Mouse (Mus musculus): ENCODE measurements around the gene Pstk.
A peak's percentile ranks its signal among the peaks of the same experiment; 100 is the strongest.
"Not testable (repeated sequence)": the region's sequence is repeated elsewhere in the genome, so short reads cannot be mapped to it uniquely, and the experiment has no call there.

Gene Pstk

DNA sequence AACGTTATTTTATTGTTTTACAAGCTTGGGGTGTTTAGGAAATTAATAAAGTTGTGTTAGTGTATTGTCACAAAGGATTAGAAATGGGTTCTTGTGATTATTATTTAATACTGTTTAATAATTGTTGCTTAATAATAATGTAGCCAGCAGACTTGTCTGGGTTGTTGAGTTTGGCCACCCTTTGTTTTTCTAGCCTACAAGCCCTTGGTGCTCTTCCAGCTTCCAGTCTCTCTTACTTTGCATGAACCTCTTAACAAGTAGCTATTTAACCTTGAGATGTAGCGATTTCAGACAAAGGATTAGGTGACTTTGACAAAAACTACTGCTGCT is 41.0 kb downstream of the Pstk start:
- no peak for DNase-seq (ENCODE audit: extremely low spot score)

DNA sequence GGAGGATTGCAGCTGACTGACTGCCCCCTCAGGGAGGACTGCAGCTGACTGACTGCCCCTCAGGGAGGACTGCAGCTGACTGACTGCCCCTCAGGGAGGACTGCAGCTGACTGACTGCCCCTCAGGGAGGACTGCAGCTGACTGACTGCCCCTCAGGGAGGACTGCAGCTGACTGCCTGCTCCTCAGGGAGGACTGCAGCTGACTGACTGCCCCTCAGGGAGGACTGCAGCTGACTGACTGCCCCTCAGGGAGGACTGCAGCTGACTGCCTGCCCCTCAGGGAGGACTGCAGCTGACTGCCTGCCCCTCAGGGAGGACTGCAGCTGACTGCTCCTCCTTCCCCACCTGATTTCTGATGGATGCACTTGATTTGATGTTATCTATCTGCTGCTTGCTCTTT is 45.8 kb downstream of the Pstk start:
- DNase-seq (ENCODE audit: extremely low spot score): not testable (repeated sequence)

DNA sequence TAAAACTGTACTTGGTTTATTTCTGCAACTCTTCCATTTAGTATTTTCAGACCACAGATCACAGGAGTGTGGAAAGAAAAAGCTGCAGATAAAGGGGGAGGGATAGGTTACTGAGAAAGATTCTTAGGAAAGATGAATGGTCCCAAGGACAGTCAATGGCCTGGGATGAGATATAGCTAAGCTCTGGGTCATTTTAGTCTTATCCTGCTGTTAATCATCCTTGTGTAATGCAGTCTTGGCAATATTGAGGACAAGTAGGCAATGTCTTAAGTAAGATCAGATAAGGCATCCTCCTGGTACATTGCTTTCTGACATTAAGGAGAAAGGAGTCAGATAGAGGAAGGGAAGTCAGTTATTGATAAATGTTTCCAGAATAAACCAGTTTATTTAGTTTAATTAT is 46.7 kb downstream of the Pstk start:
- no peak for DNase-seq (ENCODE audit: extremely low spot score)

DNA sequence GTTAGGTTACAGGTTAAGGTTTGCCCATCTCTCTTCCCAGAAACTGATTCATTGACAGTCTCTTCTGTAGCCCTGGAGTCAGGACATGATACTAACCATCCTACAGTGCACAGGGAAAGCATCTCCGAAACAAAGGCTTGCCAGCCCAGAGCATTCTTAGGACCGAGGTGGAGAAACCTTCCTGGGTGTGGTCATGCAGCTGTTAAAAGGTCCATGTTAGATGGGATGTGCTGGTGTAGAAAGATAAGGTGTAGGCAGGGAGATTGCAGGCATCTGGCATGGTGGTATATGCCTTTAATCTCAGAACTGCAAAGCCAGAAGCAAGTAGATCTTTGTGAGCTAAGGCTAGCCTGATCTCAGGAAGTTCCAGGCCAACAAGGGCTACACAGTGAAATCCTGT is 54.0 kb downstream of the Pstk start:
- no peak for DNase-seq (ENCODE audit: extremely low spot score)

DNA sequence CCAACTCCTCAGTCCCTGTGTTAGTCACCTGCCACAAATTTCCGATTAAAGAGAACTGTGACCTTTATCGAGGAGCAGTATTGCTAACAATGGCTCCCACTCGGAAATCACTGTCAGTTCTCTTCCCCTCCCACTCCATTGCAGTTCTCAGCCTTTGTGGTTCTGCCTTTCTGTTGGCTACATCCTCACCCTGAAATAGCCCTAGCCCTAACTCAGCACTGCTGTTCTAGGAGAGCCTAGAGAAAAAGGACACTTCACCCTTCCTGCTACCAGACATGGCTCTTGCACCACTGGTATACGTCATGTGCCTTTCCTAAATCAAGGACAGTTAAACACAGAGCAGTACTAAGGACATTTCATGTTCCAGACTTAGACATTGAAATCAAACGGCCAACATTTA is 56.4 kb downstream of the Pstk start:
- no peak for DNase-seq (ENCODE audit: extremely low spot score)

DNA sequence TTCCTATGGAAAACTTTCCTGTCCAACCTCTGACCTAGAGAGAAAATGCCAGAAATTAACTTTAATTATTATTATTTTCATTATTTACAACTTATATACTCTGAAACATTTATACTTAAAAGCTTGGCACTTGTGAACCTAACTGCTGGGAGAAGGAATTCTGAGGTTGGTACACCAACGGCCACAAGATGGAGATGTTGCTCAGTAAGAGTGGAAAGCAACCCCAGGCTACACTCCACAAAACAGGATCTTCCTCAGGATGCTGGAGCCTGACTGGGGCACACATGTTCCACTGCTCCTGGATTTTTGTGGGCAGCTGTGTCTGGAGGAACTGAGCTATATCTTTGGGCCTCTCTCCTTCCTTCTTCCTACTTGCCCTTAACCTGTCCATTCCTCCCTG is 61.3 kb downstream of the Pstk start:
- peak; percentile 43 for DNase-seq (ENCODE audit: extremely low spot score)

DNA sequence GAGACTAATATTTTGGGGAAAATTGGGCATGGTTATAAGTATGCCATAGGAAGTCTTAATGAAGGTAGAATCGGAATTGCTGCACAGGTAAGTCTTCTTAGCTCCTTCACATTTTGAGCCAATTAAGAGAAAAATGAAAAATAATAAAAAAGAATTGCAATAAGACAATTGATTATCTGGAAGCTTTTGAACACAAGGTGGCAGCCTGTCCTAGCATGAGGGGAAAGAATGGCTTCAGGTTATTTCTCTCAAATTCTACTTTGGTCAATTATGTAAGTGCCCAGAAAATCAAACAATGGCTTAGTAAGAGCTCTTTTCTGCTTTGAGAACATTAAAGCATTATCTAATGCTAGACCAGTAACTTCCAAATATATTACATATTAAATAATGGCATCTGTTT is 63.3 kb downstream of the Pstk start:
- no peak for DNase-seq (ENCODE audit: extremely low spot score)

DNA sequence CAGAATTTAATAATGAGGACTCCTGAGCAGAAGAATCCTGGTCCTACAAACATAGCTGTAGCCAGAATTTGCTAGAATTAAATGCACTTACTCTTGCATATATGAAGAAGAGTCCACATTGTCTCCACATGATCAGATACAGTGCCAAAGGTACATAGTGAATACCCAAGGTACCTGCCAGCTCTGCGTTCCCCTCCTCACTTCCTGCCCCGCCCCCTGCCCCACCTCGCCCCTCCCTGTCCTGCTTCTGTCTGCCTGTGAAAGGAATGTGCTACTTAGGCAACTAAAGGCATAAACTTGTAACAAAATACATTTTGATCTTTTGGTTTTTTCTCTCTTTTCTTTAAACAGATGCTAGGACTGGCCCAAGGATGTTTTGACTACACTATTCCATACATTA is 66.1 kb downstream of the Pstk start:
- no peak for DNase-seq (ENCODE audit: extremely low spot score)
